Mouse (Mus musculus) gastrocnemius, postnatal 4 days (tissue): ENCODE data around the gene Lca5l. TPM values are rescaled to one million over a fixed set of nuclear protein-coding genes. Genes with fewer than 3 reads are reported as not detected.
"Not testable (repeated sequence)": the region's sequence is repeated elsewhere in the genome, so short reads cannot be mapped to it uniquely, and the experiment has no call there.

Experiments used
- DNase-seq, 2 experiments: peaks; one replicate each; pipeline ENCODE4 v3.0.0; 2021 to 2022; ENCODE audit warnings: low spot score in 2 of 2, mixed read lengths in 2 of 2
- total RNA-seq, 2 experiments: library from RNA; stranded (reverse); gene quantifications; 2 replicates each; pipeline ENCODE4 v1.2.3; 2021

Lca5l gene
- total RNA-seq, 2 experiments from 2014 or later = 1.6 to 2.0 TPM

DNA sequence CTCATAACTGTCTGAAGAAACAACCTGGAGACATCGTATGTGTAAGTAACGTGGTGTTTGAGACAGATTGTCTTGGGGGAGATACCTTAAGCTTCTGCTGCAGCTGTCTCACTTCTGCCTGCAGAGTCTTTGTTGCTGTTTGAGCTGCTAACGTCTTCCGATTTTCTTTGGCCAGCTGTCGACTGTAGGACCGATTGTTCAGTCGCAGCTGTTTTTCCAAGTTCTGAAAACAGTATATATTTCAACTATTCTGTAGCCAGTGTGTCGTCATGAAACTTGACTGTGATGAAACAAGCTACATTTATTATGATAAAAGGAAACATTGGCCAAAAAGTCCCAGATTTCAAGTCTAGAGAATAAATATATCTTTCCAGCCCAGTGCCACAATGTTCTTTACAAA, 18.4 kb downstream of the Lca5l start:
- DNase-seq = no peak

GRCm38 (mm10) chr16:96168837-96169236, 23.2 kb downstream of the Lca5l start:
- DNase-seq = no peak

GRCm38 (mm10) chr16:96165723-96166264, 26.3 kb downstream of the Lca5l start:
- no peak for DNase-seq

DNA sequence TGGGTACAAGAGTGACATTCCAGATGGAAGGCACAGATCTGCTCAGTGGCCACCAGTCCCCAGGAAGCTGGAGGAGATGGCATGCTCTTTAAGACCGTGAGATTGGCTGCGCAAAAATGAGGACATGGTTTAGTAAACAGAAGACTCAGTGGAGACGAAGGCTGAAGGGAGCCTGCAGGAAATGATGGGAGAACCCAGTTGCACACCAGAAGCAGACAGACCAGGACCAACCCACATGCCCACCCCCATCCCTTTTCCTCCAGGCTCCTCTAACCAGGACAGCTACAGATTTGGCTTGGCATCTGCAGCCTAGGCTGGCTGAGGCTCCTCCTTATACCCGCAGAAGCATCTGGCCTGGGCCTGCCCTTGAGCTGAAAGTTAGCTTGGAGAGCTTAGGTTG, 30.7 kb downstream of the Lca5l start:
- DNase-seq = no peak

- no peak for DNase-seq
Measured at GRCm38 (mm10) chr16:96160927-96161326, 31.1 kb downstream of the Lca5l start.

DNA sequence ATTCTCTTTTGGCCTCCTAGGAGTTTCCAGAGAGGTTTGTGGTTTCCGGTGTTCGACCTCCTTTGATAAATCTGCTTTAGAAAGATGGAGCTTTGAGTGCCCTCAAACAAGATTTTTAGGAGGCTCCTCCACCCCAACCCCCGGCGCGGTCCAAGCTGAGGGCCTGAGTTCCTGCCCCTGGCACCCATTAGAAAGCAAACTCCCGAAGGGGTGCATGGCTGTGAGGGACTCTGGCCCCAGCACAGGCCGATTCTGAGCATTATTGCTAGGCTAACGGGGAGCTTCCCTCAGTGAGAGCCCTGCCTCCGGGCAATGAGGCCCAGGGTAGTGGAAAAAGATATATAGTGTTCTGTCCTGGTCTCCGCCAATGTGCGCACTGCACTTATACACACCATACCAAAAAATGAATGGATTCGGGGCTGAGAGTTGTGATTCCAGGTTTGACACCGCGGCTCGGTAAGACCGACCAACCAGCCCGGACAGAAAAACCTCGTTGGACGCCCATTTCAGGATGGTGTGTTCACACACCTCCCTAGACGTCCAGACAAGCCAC, 32.2 kb downstream of the Lca5l start:
- peak in 1 of 2 experiments; percentile 39 for DNase-seq

GRCm38 (mm10) chr16:96159091-96159731, 32.9 kb downstream of the Lca5l start:
- DNase-seq = peak; percentile 69 to 79

GRCm38 (mm10) chr16:96158511-96159080, 33.5 kb downstream of the Lca5l start:
- DNase-seq = no peak

GRCm38 (mm10) chr16:96157171-96157570, 34.9 kb downstream of the Lca5l start:
- DNase-seq = no peak

GRCm38 (mm10) chr16:96156019-96156418, 36.1 kb downstream of the Lca5l start:
- DNase-seq = no peak

- DNase-seq = no peak
Measured at GRCm38 (mm10) chr16:96154476-96154875, 37.6 kb downstream of the Lca5l start.

DNA sequence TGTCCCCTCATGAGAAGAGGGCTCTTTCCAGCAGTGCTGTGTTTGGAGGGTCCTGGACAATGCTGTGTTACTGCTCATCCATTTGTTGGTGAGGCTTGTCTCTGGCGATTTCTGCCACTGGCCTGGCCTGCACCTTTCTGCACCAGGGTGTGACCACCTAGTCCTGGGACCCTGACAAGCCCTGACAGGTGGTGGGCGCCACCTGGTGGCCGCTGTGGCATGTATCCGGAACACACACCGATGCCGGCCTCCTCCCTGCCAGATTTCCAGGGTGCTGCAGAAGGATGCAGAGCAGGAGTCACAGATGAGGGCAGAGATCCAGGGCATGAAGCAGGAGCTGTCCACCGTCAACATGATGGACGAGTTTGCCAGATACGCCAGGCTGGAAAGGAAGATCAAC, 40.5 kb downstream of the Lca5l start:
- DNase-seq = peak; percentile 72 to 83

DNA sequence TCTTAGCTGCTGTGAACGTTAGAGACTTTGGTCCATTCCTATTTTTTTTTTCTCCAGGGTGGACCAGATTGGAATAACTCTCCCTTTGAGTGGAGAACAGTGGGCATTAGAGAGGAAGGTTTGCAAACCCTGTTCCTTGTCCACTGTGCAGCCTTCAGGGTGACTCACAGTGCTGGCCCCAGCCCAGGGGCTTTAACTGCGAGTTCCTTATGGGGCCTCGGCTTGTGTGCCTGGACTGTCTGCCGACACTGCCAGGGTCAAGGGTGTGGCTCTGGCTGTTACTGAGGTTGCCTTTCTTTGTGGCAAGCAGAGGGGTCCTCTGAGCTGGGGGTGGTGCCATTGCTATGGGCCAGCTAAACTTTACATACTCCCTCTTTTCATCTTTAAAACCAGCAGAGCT, 41.1 kb downstream of the Lca5l start:
- peak in 1 of 2 experiments; percentile 57 for DNase-seq

GRCm38 (mm10) chr16:96149311-96149710, 42.8 kb downstream of the Lca5l start:
- DNase-seq = no peak

- DNase-seq = no peak
Measured at GRCm38 (mm10) chr16:96148834-96149233, 43.2 kb downstream of the Lca5l start.

DNA sequence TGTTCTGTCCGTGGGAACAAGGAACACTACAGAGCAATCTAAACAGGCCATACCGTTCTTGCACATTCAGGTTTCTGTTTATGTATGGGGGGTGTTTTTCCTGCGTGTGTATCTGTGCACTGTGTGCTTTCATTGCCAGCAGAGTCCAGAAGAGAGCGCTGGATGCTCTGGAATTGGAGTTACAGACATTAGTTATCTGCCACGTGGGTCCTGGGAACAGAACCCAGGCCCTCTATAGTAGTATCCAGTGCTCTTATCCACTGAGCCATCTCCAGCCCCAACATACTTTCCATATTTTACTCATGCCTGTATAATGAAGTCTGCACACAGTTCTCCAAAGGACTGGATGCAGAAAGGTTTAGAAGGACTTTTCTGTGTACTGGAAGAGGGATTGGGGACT, 46.3 kb downstream of the Lca5l start:
- no peak for DNase-seq

GRCm38 (mm10) chr16:96145110-96145800, 46.8 kb downstream of the Lca5l start, which contains the start of gene Wrb:
Gene Wrb, plus strand, starts transcription at chr16:96145407.
- peak; percentile 99 to 100 for DNase-seq

- not testable (repeated sequence) for DNase-seq
Measured at GRCm38 (mm10) chr16:96144748-96145109, 47.3 kb downstream of the Lca5l start.

DNA sequence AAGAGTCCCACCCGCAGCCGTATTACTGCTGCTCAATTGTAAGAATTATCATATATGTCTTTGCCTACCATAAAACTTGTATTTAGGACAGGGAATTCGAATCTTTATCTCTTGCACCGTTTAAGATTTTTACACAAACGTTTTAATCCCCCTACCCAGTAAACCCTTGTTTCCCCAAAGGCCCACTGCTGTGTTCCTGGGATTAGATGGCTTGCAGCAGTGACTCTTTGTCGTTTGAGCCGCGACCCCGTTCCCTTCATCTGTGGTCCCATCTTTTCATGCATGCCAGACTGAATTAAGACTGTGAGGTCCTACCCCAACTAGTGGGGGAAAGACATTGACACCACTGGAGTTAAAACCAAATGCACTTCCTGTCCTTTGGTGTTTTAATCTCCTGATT, 63.6 kb downstream of the Lca5l start:
- no peak for DNase-seq

- peak; percentile 98 to 99 for DNase-seq
Measured at GRCm38 (mm10) chr16:96127657-96128344, 64.3 kb downstream of the Lca5l start, which contains the start of gene Hmgn1. Gene Hmgn1, minus strand, starts transcription at chr16:96127729.

- peak in 1 of 2 experiments; percentile 27 for DNase-seq
Measured at GRCm38 (mm10) chr16:96127288-96127656, 64.8 kb downstream of the Lca5l start.
